Mouse (Mus musculus): ENCODE measurements around the gene Wfikkn1.

DNA sequence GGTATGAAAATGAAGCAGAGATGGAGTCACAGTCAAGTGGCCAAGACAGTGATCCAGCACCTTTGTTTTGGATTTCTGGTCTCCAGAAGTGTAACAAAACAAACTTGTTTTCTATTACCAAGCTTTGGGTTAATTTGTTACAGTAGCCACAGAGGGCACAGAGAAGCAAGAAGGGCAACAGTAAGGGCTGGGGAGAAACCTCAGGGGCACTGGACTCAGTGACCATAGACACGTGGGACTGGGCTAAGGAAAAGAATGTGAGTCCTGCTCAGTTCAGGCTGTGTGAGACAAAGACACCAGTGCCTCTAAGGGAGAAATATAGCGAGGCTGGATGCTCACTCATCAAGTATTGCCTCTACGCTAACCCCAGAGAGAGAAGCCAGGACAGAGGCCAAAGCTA, 8.0 kb downstream of the Wfikkn1 start:
- TF ChIP-seq CTCF (IDR thresholded peaks at IDR 0.05; ENCODE audit: low read depth) (no peak), EP300 (IDR thresholded peaks at IDR 0.05; ENCODE audit: low read depth) (no peak)
